ENCODE assay signal across 15 mouse cellular contexts in genomic region chr15:98035076-98035755, GRCm38 (mm10). TPM values are rescaled to one million over a fixed set of nuclear protein-coding genes. Genes with fewer than 3 reads are reported as not detected.
A peak's percentile ranks its signal among the peaks of the same experiment; 100 is the strongest.
DNase-seq lines count a peak whose midpoint lies in the region; ATAC-seq and TF ChIP-seq lines count a peak whose summit lies in the region.
"Had no signal": no experiment of that assay in that cellular context is flagged by ENCODE, and none has a peak within 500 bp of the region (broad histone marks: within the 10 kb centered on the region; RNA-seq: fewer than 3 reads in every experiment).

No protein-coding gene starts in this region.

- no peaks in the 10 kb centered on the region for H3K27me3 ChIP-seq in kidney, postnatal 0 days (ENCODE audit: insufficient read depth, low read length)
- H3K27me3 ChIP-seq in forebrain, embryonic 11.5 days (ENCODE audit: control insufficient read depth, insufficient read depth, low read length) = no peaks in the 10 kb centered on the region
- no peaks in the 10 kb centered on the region for H3K27me3 ChIP-seq in limb, embryonic 14.5 days (ENCODE audit: control insufficient read depth, insufficient read depth, low read length)
- H3K27me3 ChIP-seq: liver, embryonic 15.5 days; neural tube, embryonic 12.5 days had no signal

- TF ChIP-seq POLR2A in limb, embryonic 14.5 days (IDR thresholded peaks at IDR 0.05; ENCODE audit: borderline replicate concordance, extremely low read depth, insufficient read depth, insufficient read length) = no peak

- no peak overlapping the region for H3K4me2 ChIP-seq in kidney, postnatal 0 days (ENCODE audit: low read length)
- H3K4me2 ChIP-seq in forebrain, embryonic 11.5 days (ENCODE audit: low read depth, low read length, severe bottlenecking) = no peak overlapping the region
- no peak overlapping the region for H3K4me2 ChIP-seq in limb, embryonic 14.5 days (replicated peaks; ENCODE audit: low read depth, low read length, severe bottlenecking)
- H3K4me2 ChIP-seq: liver, embryonic 15.5 days; neural tube, embryonic 12.5 days had no signal

- no peak for TF ChIP-seq CTCF in kidney, postnatal 0 days (IDR thresholded peaks at IDR 0.05; ENCODE audit: low read depth)

- 14% methylated on average over 3 of the region's 3 CpGs for WGBS in kidney, postnatal 0 days
- WGBS in forebrain, embryonic 11.5 days = 6% methylated on average over 3 of the region's 3 CpGs
- WGBS in limb, embryonic 14.5 days = 0% methylated on average over 2 of the region's 3 CpGs

- ATAC-seq in kidney, postnatal 0 days (replicated peaks; ENCODE audit: low FRiP score, low read depth) = 0 out of 2 replicates have a peak, but pooled peaks have one; percentile 23
- peak; percentile 56; the same call in 1 of the 2 replicates for ATAC-seq in forebrain, embryonic 11.5 days (replicated peaks; ENCODE audit: low FRiP score)
- ATAC-seq in limb, embryonic 14.5 days (ENCODE audit: low FRiP score, low read depth) = no peak
- ATAC-seq: hindbrain, postnatal 0 days had no signal

- DNase-seq in kidney, postnatal 0 days (ENCODE audit: low spot score) = no peak
- no peak for DNase-seq in kidney, postnatal 4 days
- DNase-seq in ZHBTc4 (ENCODE audit: low read depth, low spot score) = peak; percentile 39
- peak; percentile 52 for DNase-seq in forebrain, embryonic 11.5 days (ENCODE audit: low spot score)
- no peak for DNase-seq in limb, embryonic 14.5 days (ENCODE audit: low spot score)
- DNase-seq in thymus, postnatal 36 days = no peak
- DNase-seq in right cerebral cortex, adult 2 months (ENCODE audit: low spot score in 2 of 2) = no peak
- DNase-seq: cerebellum, adult 8-10 months; gastrocnemius, postnatal 14 days; kidney, adult 9 months; lung, postnatal 36 days; right cerebral cortex, adult 18-20 months had no signal

- no peak overlapping the region for H3K4me3 ChIP-seq in kidney, postnatal 0 days (replicated peaks; ENCODE audit: low read depth, low read length)
- no peak overlapping the region for H3K4me3 ChIP-seq in forebrain, embryonic 11.5 days (ENCODE audit: low read depth, low read length)
- H3K4me3 ChIP-seq in limb, embryonic 14.5 days (replicated peaks; ENCODE audit: low read length) = no peak overlapping the region
- H3K4me3 ChIP-seq: liver, embryonic 15.5 days; neural tube, embryonic 12.5 days had no signal

- H3K4me1 ChIP-seq in kidney, postnatal 0 days (replicated peaks; ENCODE audit: insufficient read depth, low read length) = no peaks in the 10 kb centered on the region
- peaks cover 10% of the 10 kb centered on the region; the same call in 1 of the 2 replicates for H3K4me1 ChIP-seq in forebrain, embryonic 11.5 days (replicated peaks; ENCODE audit: control insufficient read depth, insufficient read depth, low read length)
- peaks cover 14% of the 10 kb centered on the region for H3K4me1 ChIP-seq in limb, embryonic 14.5 days (ENCODE audit: control insufficient read depth, insufficient read depth, low read length)
- H3K4me1 ChIP-seq: liver, embryonic 15.5 days had no signal

- H3K9me3 ChIP-seq in kidney, postnatal 0 days (replicated peaks; ENCODE audit: low read length) = no peaks in the 10 kb centered on the region
- no peaks in the 10 kb centered on the region for H3K9me3 ChIP-seq in forebrain, embryonic 11.5 days (ENCODE audit: control insufficient read depth, low read length)
- no peaks in the 10 kb centered on the region for H3K9me3 ChIP-seq in limb, embryonic 14.5 days (ENCODE audit: control insufficient read depth, low read length)
- H3K9me3 ChIP-seq: liver, embryonic 15.5 days; neural tube, embryonic 12.5 days had no signal

- no peak overlapping the region for H3K27ac ChIP-seq in kidney, postnatal 0 days
- peak overlapping the region; percentile 18; the same call in 1 of the 2 replicates for H3K27ac ChIP-seq in forebrain, embryonic 11.5 days (ENCODE audit: low read depth, low read length)
- H3K27ac ChIP-seq in limb, embryonic 14.5 days (replicated peaks; ENCODE audit: low read depth, low read length) = peak overlapping the region; percentile 68; the same call in 1 of the 2 replicates
- H3K27ac ChIP-seq: hindbrain, postnatal 0 days; liver, embryonic 15.5 days; neural tube, embryonic 12.5 days had no signal

- H3K36me3 ChIP-seq in kidney, postnatal 0 days (ENCODE audit: insufficient read depth, low read length) = peaks cover 3% of the 10 kb centered on the region; the same call in 1 of the 2 replicates
- H3K36me3 ChIP-seq in forebrain, embryonic 11.5 days (ENCODE audit: control insufficient read depth, insufficient read depth, low read length) = no peaks in the 10 kb centered on the region; the same call in 1 of the 2 replicates
- H3K36me3 ChIP-seq in limb, embryonic 14.5 days (ENCODE audit: control insufficient read depth, insufficient read depth, low read length) = peaks cover 40% of the 10 kb centered on the region

- H3K9ac ChIP-seq in kidney, postnatal 0 days (ENCODE audit: low read depth, low read length) = no peak overlapping the region
- no peak overlapping the region; the same call in 1 of the 2 replicates for H3K9ac ChIP-seq in forebrain, embryonic 11.5 days (ENCODE audit: low read length)
- no peak overlapping the region for H3K9ac ChIP-seq in limb, embryonic 14.5 days (ENCODE audit: low read depth, low read length, severe bottlenecking)
- H3K9ac ChIP-seq: liver, embryonic 15.5 days; neural tube, embryonic 12.5 days had no signal

RNA-seq across cellular contexts. Expression of gene Col2a1, which starts 30.7 kb away (rescaled TPM):
- polyA plus RNA-seq in kidney, postnatal 0 days (2015; fragmentation: Nextera tagmentation; extraction: Ambion mirVana) = 14.8 and 16.4 TPM in 2 replicates
- polyA plus RNA-seq in forebrain, embryonic 11.5 days (2014; fragmentation: Nextera tagmentation; extraction: Ambion mirVana) = 128 and 143 TPM in 2 replicates
- polyA plus RNA-seq in limb, embryonic 14.5 days (2012; rRNA removed) = 1,642 and 1,975 TPM in 2 replicates
- 754 and 761 TPM in 2 replicates for polyA plus RNA-seq in limb, embryonic 14.5 days (2014; fragmentation: Nextera tagmentation; extraction: Ambion mirVana)

RNA-seq across cellular contexts. Expression of gene Pfkm, which starts 57.2 kb away (rescaled TPM):
- 34.2 and 35.3 TPM in 2 replicates for polyA plus RNA-seq in kidney, postnatal 0 days (2015; fragmentation: Nextera tagmentation; extraction: Ambion mirVana)
- polyA plus RNA-seq in forebrain, embryonic 11.5 days (2014; fragmentation: Nextera tagmentation; extraction: Ambion mirVana) = 42.8 and 46.3 TPM in 2 replicates
- polyA plus RNA-seq in limb, embryonic 14.5 days (2012; rRNA removed) = 75.8 and 78.9 TPM in 2 replicates
- polyA plus RNA-seq in limb, embryonic 14.5 days (2014; fragmentation: Nextera tagmentation; extraction: Ambion mirVana) = 49.8 and 50.0 TPM in 2 replicates

RNA-seq across cellular contexts. Expression of gene Senp1, which starts 58.3 kb away (rescaled TPM):
- polyA plus RNA-seq in kidney, postnatal 0 days (2015; fragmentation: Nextera tagmentation; extraction: Ambion mirVana) = 17.1 and 17.9 TPM in 2 replicates
- polyA plus RNA-seq in forebrain, embryonic 11.5 days (2014; fragmentation: Nextera tagmentation; extraction: Ambion mirVana) = 47.7 and 49.0 TPM in 2 replicates
- polyA plus RNA-seq in limb, embryonic 14.5 days (2012; rRNA removed) = 30.5 and 33.5 TPM in 2 replicates
- polyA plus RNA-seq in limb, embryonic 14.5 days (2014; fragmentation: Nextera tagmentation; extraction: Ambion mirVana) = 32.5 and 34.4 TPM in 2 replicates

Comparison
In these comparisons a context has a peak if more than half of its experiments do, and no peak if none do; other contexts are left out.
1. DNase-seq: peak in ZHBTc4 (single experiment) and forebrain, embryonic 11.5 days (single experiment); none in kidney, postnatal 0 days (single experiment), kidney, postnatal 4 days (0 of 2), limb, embryonic 14.5 days (single experiment), thymus, postnatal 36 days (0 of 2) and right cerebral cortex, adult 2 months (0 of 2).